Mouse (Mus musculus) C2C12 (cell line): ENCODE results near the gene 9330182L06Rik. TPM values are rescaled to one million over a fixed set of nuclear protein-coding genes. Genes with fewer than 3 reads are reported as not detected.

Experiments
- H3K27me3 ChIP-seq: one replicate; pipeline ENCODE4 v1.6.1; 2011; ENCODE audit not compliant: control insufficient read depth, insufficient read depth, insufficient read length
- H3K36me3 ChIP-seq: one replicate; pipeline ENCODE4 v1.6.1; 2011; ENCODE audit not compliant: control insufficient read depth, insufficient read depth
- H3K4me3 ChIP-seq: one replicate; pipeline ENCODE4 v1.5.1; 2011; ENCODE audit warnings: mild to moderate bottlenecking, control low read depth; ENCODE audit not compliant: poor library complexity, insufficient read depth, severe bottlenecking
- H3K79me2 ChIP-seq: one replicate; pipeline ENCODE4 v1.6.1; 2011; ENCODE audit not compliant: control insufficient read depth, insufficient read depth
- H3K79me3 ChIP-seq: one replicate; pipeline ENCODE4 v1.6.1; 2011; ENCODE audit warnings: low read depth, control low read depth
- H3ac ChIP-seq: one replicate; pipeline ENCODE3; 2011; ENCODE audit warnings: low read depth; ENCODE audit not compliant: control insufficient read depth, insufficient read length
- CEBPB ChIP-seq: IDR thresholded peaks from one replicate; pipeline ENCODE4 v1.6.1; 2011; ENCODE audit warnings: low read depth, mild to moderate bottlenecking, control low read depth, moderate library complexity
- CTCF ChIP-seq: IDR thresholded peaks from one replicate; pipeline ENCODE4 v1.5.1; 2011; ENCODE audit not compliant: control insufficient read depth, insufficient read depth, insufficient read length
- FOSL1 ChIP-seq: IDR thresholded peaks from one replicate; pipeline ENCODE4 v1.8.0; 2011; ENCODE audit warnings: mild to moderate bottlenecking, low read length; ENCODE audit not compliant: poor library complexity, insufficient read depth, severe bottlenecking
- MAX ChIP-seq: IDR thresholded peaks from one replicate; pipeline ENCODE4 v1.6.1; 2011; ENCODE audit warnings: mild to moderate bottlenecking, control low read depth
- MYOD1 ChIP-seq: IDR thresholded peaks from one replicate; pipeline ENCODE4 v1.6.1; 2011; ENCODE audit warnings: low read depth; ENCODE audit not compliant: control insufficient read depth, insufficient read length
- MYOG ChIP-seq: IDR thresholded peaks from one replicate; pipeline ENCODE4 v1.6.1; 2011; ENCODE audit not compliant: control insufficient read depth, insufficient read length; ENCODE audit errors: extremely low read depth
- USF1 ChIP-seq: IDR thresholded peaks from one replicate; pipeline ENCODE4 v1.6.1; 2011; ENCODE audit warnings: low read depth, mild to moderate bottlenecking, control low read depth, moderate library complexity
- polyA plus RNA-seq: library from polyadenylated mRNA; unstranded; fragments of >200 nt; fragmentation: generic; extraction: Trizol; gene quantifications from one replicate; pipeline ENCODE4 v1.2.1, GENCODE M21; 2012; ENCODE audit warnings: missing spikeins

9330182L06Rik gene
- polyA plus RNA-seq, 1 experiment: not detected

DNA sequence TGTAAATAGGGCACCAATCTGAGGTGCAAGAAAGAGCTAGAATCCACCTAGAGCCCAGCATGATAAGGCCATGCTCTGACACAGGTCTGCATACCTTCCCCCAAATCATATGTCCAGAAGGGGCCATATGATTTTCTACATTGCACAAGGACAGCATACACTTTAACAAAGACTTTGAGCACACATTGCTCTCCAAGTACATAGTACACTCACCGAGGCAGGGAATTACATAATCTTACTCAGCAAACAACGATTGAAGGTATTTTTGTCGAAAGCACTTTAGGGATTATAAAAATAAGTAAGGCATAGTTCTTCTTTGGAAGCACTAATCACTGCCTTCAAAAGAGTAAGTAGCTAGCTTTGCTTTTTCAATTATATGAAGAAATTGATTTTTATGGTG is 7.1 kb downstream of the 9330182L06Rik start:
- no peak overlapping the region for H3K4me3 ChIP-seq
- no peak for TF ChIP-seq MYOG
- no peak for TF ChIP-seq CEBPB
- no peak for TF ChIP-seq USF1
- no peak for TF ChIP-seq MYOD1
- no peak for TF ChIP-seq CTCF
- TF ChIP-seq MAX: no peak
- no peak for TF ChIP-seq FOSL1
- no peaks in the 10 kb centered on the region for H3K36me3 ChIP-seq
- H3K27me3 ChIP-seq: no peaks in the 10 kb centered on the region
- H3ac ChIP-seq: no peak overlapping the region
- no peaks in the 10 kb centered on the region for H3K79me2 ChIP-seq
- H3K79me3 ChIP-seq: no peaks in the 10 kb centered on the region

- Histone ChIP-seq H3K79me3 (no peaks in the 10 kb centered on the region), H3K27me3 (no peaks in the 10 kb centered on the region), H3K4me3 (no peak overlapping the region), H3ac (no peak overlapping the region), H3K79me2 (no peaks in the 10 kb centered on the region), H3K36me3 (no peaks in the 10 kb centered on the region)
- TF ChIP-seq MYOD1 (no peak), MYOG (no peak)
These were observed 30.0 kb downstream of the 9330182L06Rik start for GRCm38 (mm10) chr5:9295777-9296549.

- H3ac ChIP-seq: no peak overlapping the region
- TF ChIP-seq CTCF: no peak
- no peak for TF ChIP-seq FOSL1
- H3K79me2 ChIP-seq: no peaks in the 10 kb centered on the region
- no peaks in the 10 kb centered on the region for H3K36me3 ChIP-seq
- H3K79me3 ChIP-seq: no peaks in the 10 kb centered on the region
- no peak overlapping the region for H3K4me3 ChIP-seq
- H3K27me3 ChIP-seq: no peaks in the 10 kb centered on the region
These were observed 30.6 kb downstream of the 9330182L06Rik start for GRCm38 (mm10) chr5:9296550-9296928.

GRCm38 (mm10) chr5:9326863-9327262 is 60.9 kb downstream of the 9330182L06Rik start:
- TF ChIP-seq MYOD1 (no peak), MYOG (no peak), MAX (no peak), CEBPB (no peak), USF1 (no peak), FOSL1 (no peak), CTCF (no peak)
- Histone ChIP-seq H3K27me3 (no peaks in the 10 kb centered on the region), H3ac (no peak overlapping the region), H3K79me3 (no peaks in the 10 kb centered on the region), H3K79me2 (no peaks in the 10 kb centered on the region), H3K4me3 (no peak overlapping the region), H3K36me3 (no peaks in the 10 kb centered on the region)

- no peaks in the 10 kb centered on the region for H3K36me3 ChIP-seq
- H3K79me3 ChIP-seq: no peaks in the 10 kb centered on the region
These were observed 61.6 kb downstream of the 9330182L06Rik start for GRCm38 (mm10) chr5:9327528-9327927.

More at GRCm38 (mm10) chr5:9327528-9327927, 61.6 kb downstream of the 9330182L06Rik start:
- Histone ChIP-seq H3ac (no peak overlapping the region), H3K27me3 (no peaks in the 10 kb centered on the region), H3K4me3 (no peak overlapping the region), H3K79me2 (no peaks in the 10 kb centered on the region)
- no peak for TF ChIP-seq CTCF
- no peak for TF ChIP-seq MYOD1
- TF ChIP-seq FOSL1: no peak
- no peak for TF ChIP-seq USF1
- no peak for TF ChIP-seq CEBPB
- TF ChIP-seq MAX: no peak
- TF ChIP-seq MYOG: no peak
